In genomic region chr6:71823488-71823887, GRCm38 (mm10) we compare ENCODE assay signal across 8 mouse cellular contexts. TPM values are rescaled to one million over a fixed set of nuclear protein-coding genes. Genes with fewer than 3 reads are reported as not detected.
A peak's percentile ranks its signal among the peaks of the same experiment; 100 is the strongest.
DNase-seq lines count a peak whose midpoint lies in the region; ATAC-seq and TF ChIP-seq lines count a peak whose summit lies in the region.

No protein-coding gene starts in this region.

- H3K4me1 ChIP-seq in hindbrain, embryonic 16.5 days (ENCODE audit: control insufficient read depth, insufficient read depth, low read depth, low read length), result peaks cover 14% of the 10 kb centered on the region

- H3K4me3 ChIP-seq in hindbrain, embryonic 16.5 days (ENCODE audit: low read length), result peak overlapping the region; percentile 66
- H3K4me3 ChIP-seq in left cerebral cortex, adult 2 months, result peak overlapping the region; percentile 84

- peak overlapping the region; percentile 31; the same call in 1 of the 2 replicates for H3K27ac ChIP-seq in hindbrain, embryonic 16.5 days (ENCODE audit: low read depth, low read length)
- H3K27ac ChIP-seq in left cerebral cortex, adult 2 months, result peak overlapping the region; percentile 77

- H3K4me2 ChIP-seq in hindbrain, embryonic 16.5 days (ENCODE audit: low read length), result peak overlapping the region; percentile 75

- H3K27me3 ChIP-seq in hindbrain, embryonic 16.5 days (replicated peaks; ENCODE audit: control insufficient read depth, insufficient read depth, low read length), result no peaks in the 10 kb centered on the region

- H3K9ac ChIP-seq in hindbrain, embryonic 16.5 days (ENCODE audit: low read depth, low read length), result peak overlapping the region; percentile 74

- no peak for TF ChIP-seq CTCF in left cerebral cortex, adult 2 months (IDR thresholded peaks at IDR 0.05)

- DNase-seq in WW6 (ENCODE audit: low read depth, low spot score), result peak; percentile 65
- peak; percentile 71 to 81 for DNase-seq in cerebellum, postnatal 4 days (ENCODE audit: low spot score in 2 of 2)
- peak; percentile 90 for DNase-seq in gastrocnemius, adult 18-20 months (ENCODE audit: low spot score)
- DNase-seq in left cerebral cortex, adult 2 months (ENCODE audit: extremely low spot score in 1 of 2, low spot score in 2 of 2), result peak; percentile 87 to 91
- peak; percentile 95 for DNase-seq in right cerebral cortex, adult 2 months (ENCODE audit: low spot score in 2 of 2)
- DNase-seq in urinary bladder, postnatal 14 days (ENCODE audit: low spot score), result peak; percentile 88

- 0% methylated on average over 19 of the region's 19 CpGs for WGBS in hindbrain, embryonic 16.5 days

- ATAC-seq in hindbrain, embryonic 16.5 days, result peak; percentile 94
- ATAC-seq in megakaryocyte, adult 5-6 weeks (ENCODE audit: poor library complexity, severe bottlenecking), result peak; percentile 100

- H3K9me3 ChIP-seq in hindbrain, embryonic 16.5 days (ENCODE audit: control insufficient read depth, low read length), result no peaks in the 10 kb centered on the region

- peaks cover 2% of the 10 kb centered on the region for H3K36me3 ChIP-seq in hindbrain, embryonic 16.5 days (ENCODE audit: control insufficient read depth, insufficient read depth, low read length)

- intact Hi-C loops in left cerebral cortex, adult 2 months (cut with DNase I), result loop anchor here (5.0 to 10.0 kb wide), 2 partner anchors 281 to 549 kb away; partner anchors contain the start of genes Chmp3 and Krcc1

RNA-seq across cellular contexts. Expression of gene Mrpl35, which starts 3.3 kb away (rescaled TPM):
- 10 to 100 TPM; 38.3 to 41.7 TPM for total RNA-seq in gastrocnemius, adult 18-20 months (2021)
- 40.8 and 43.5 TPM in 2 replicates for polyA plus RNA-seq in hindbrain, embryonic 16.5 days (2015; fragmentation: Nextera tagmentation; extraction: Ambion mirVana)
- total RNA-seq in left cerebral cortex, adult 2 months (2021), result 10 to 100 TPM; 27.8 to 29.6 TPM
- total RNA-seq in megakaryocyte, adult 5-6 weeks (2015), result 24.7 and 25.6 TPM in 2 replicates
- 12.0 and 18.1 TPM in 2 replicates for total RNA-seq in megakaryocyte, adult 5-6 weeks (2017)

RNA-seq across cellular contexts. Expression of gene Immt, which starts 7.6 kb away (rescaled TPM):
- 100 to 1,000 TPM; 272 to 274 TPM for total RNA-seq in gastrocnemius, adult 18-20 months (2021)
- 162 and 165 TPM in 2 replicates for polyA plus RNA-seq in hindbrain, embryonic 16.5 days (2015; fragmentation: Nextera tagmentation; extraction: Ambion mirVana)
- 100 to 1,000 TPM; 126 to 150 TPM for total RNA-seq in left cerebral cortex, adult 2 months (2021)
- total RNA-seq in megakaryocyte, adult 5-6 weeks (2015), result 97.2 and 101 TPM in 2 replicates
- 76.5 and 88.6 TPM in 2 replicates for total RNA-seq in megakaryocyte, adult 5-6 weeks (2017)

Comparison
In these comparisons a context has a peak if more than half of its experiments do, and no peak if none do; other contexts are left out.
1. Peak in every context shown above with its lines: DNase-seq, ATAC-seq, H3K4me3 ChIP-seq and H3K27ac ChIP-seq.